Mouse (Mus musculus) MEL (cell line): ENCODE results near the gene Pgbd5. TPM values are rescaled to one million over a fixed set of nuclear protein-coding genes. Genes with fewer than 3 reads are reported as not detected.

Experiments
- DNase-seq: peaks from one replicate; pipeline ENCODE4 v3.0.0; 2011; ENCODE audit warnings: low read depth, low spot score
- H3K27ac ChIP-seq: 2 replicates; pipeline ENCODE4 v1.5.1; 2012; ENCODE audit warnings: low read depth, mild to moderate bottlenecking, control low read depth, low read length, moderate library complexity; ENCODE audit not compliant: control insufficient read depth
- H3K27me3 ChIP-seq, 2 experiments: fragments of 150-350 bp in 1 of 2; sonication (generic) in 1 of 2; 2 replicates each; pipeline ENCODE4 v1.6.1; 2012; ENCODE audit warnings: low read length in 2 of 2, mild to moderate bottlenecking in 2 of 2, improper control_type of control experiment in 1 of 2, moderate library complexity in 1 of 2; ENCODE audit not compliant: insufficient read depth in 2 of 2, control insufficient read depth in 1 of 2
- H3K36me3 ChIP-seq, 2 experiments: 2 replicates each; pipeline ENCODE4 v1.6.1; 2012 to 2014; ENCODE audit warnings: low read length in 2 of 2, improper control_type of control experiment in 1 of 2, inconsistent platforms in 1 of 2, mild to moderate bottlenecking in 1 of 2; ENCODE audit not compliant: insufficient read depth in 2 of 2, control insufficient read depth in 1 of 2
- H3K4me1 ChIP-seq, 2 experiments: fragments of 150-350 bp in 1 of 2; sonication (generic) in 1 of 2; 2 replicates each; pipeline ENCODE4 v1.6.1; 2012; ENCODE audit warnings: low read length in 2 of 2, improper control_type of control experiment in 1 of 2, mild to moderate bottlenecking in 1 of 2; ENCODE audit not compliant: insufficient read depth in 2 of 2, control insufficient read depth in 1 of 2
- H3K4me3 ChIP-seq, 2 experiments: fragments of 150-350 bp in 1 of 2; sonication (generic) in 1 of 2; 2 replicates each; pipeline ENCODE4 v1.5.1; 2012; ENCODE audit warnings: low read depth in 2 of 2, low read length in 2 of 2, mild to moderate bottlenecking in 2 of 2, moderate library complexity in 2 of 2, control low read depth in 1 of 2, improper control_type of control experiment in 1 of 2; ENCODE audit not compliant: control insufficient read depth in 1 of 2, insufficient read depth in 1 of 2
- H3K79me2 ChIP-seq: 2 replicates; pipeline ENCODE4 v1.6.1; 2012; ENCODE audit warnings: mild to moderate bottlenecking, low read length, moderate library complexity; ENCODE audit not compliant: control insufficient read depth, poor library complexity, insufficient read depth
- H3K9ac ChIP-seq: 2 replicates; pipeline ENCODE4 v1.6.1; 2012; ENCODE audit warnings: low read depth, mild to moderate bottlenecking, control low read depth, low read length, moderate library complexity; ENCODE audit not compliant: control insufficient read depth, poor library complexity, severe bottlenecking
- H3K9me3 ChIP-seq: fragments of 150-350 bp; sonication (generic); replicated peaks from 2 replicates; pipeline ENCODE4 v1.6.1; 2012; ENCODE audit warnings: mild to moderate bottlenecking, low read length, improper control_type of control experiment, moderate library complexity; ENCODE audit not compliant: insufficient read depth
- BHLHE40 ChIP-seq: IDR thresholded peaks from 2 replicates; pipeline ENCODE4 v1.6.1; 2012; ENCODE audit warnings: low read depth, mild to moderate bottlenecking, inconsistent platforms, low read length, improper control_type of control experiment, borderline replicate concordance
- CTCF ChIP-seq, 3 experiments: IDR thresholded peaks in 2 of 3; conservative IDR thresholded peaks in 1 of 3; 2 replicates each; pipeline ENCODE4 v1.5.1; 2011 to 2012; ENCODE audit warnings: low read length in 3 of 3, low read depth in 2 of 3, mild to moderate bottlenecking in 2 of 3, improper control_type of control experiment in 1 of 3, inconsistent platforms in 1 of 3, mixed read lengths in 1 of 3, moderate library complexity in 1 of 3; ENCODE audit not compliant: control insufficient read depth in 1 of 3, insufficient read depth in 1 of 3, poor library complexity in 1 of 3, severe bottlenecking in 1 of 3
- E2F4 ChIP-seq: IDR thresholded peaks from 2 replicates; pipeline ENCODE4 v1.6.1; 2011; ENCODE audit warnings: low read depth, low read length, improper control_type of control experiment, borderline replicate concordance
- EP300 ChIP-seq, 2 experiments: IDR thresholded peaks; 2 replicates each; pipeline ENCODE4 v1.6.1; 2011; ENCODE audit warnings: improper control_type of control experiment in 2 of 2, low read length in 2 of 2, low read depth in 1 of 2, mild to moderate bottlenecking in 1 of 2
- ETS1 ChIP-seq: IDR thresholded peaks from 2 replicates; pipeline ENCODE4 v1.6.1; 2012; ENCODE audit warnings: low read depth, mild to moderate bottlenecking, inconsistent platforms, low read length, improper control_type of control experiment, moderate library complexity
- GATA1 ChIP-seq: IDR thresholded peaks from 2 replicates; pipeline ENCODE4 v1.6.1; 2011; ENCODE audit warnings: low read depth, low read length, improper control_type of control experiment
- MAFK ChIP-seq: IDR thresholded peaks from 2 replicates; pipeline ENCODE4 v1.6.1; 2011; ENCODE audit warnings: low read depth, mild to moderate bottlenecking, low read length, improper control_type of control experiment, borderline replicate concordance
- MEF2A ChIP-seq: IDR thresholded peaks from 2 replicates; pipeline ENCODE4 v1.6.1; 2014; ENCODE audit warnings: low read depth, mild to moderate bottlenecking, inconsistent platforms, low read length, improper control_type of control experiment; ENCODE audit not compliant: poor library complexity, insufficient replicate concordance, severe bottlenecking; ENCODE audit errors: extremely low read depth
- MYB ChIP-seq: IDR thresholded peaks from 2 replicates; pipeline ENCODE4 v1.6.1; 2011; ENCODE audit warnings: mild to moderate bottlenecking, low read depth, low read length, improper control_type of control experiment
- MYC ChIP-seq: IDR thresholded peaks from 2 replicates; pipeline ENCODE4 v1.6.1; 2011; ENCODE audit warnings: low read depth, mild to moderate bottlenecking, low read length, improper control_type of control experiment, moderate library complexity
- NELFE ChIP-seq: IDR thresholded peaks from 2 replicates; pipeline ENCODE4 v1.6.1; 2011; ENCODE audit warnings: low read depth, low read length, improper control_type of control experiment
- NRF1 ChIP-seq: IDR thresholded peaks from 2 replicates; pipeline ENCODE4 v1.6.1; 2014; ENCODE audit warnings: low read depth, mild to moderate bottlenecking, inconsistent platforms, low read length, improper control_type of control experiment, moderate library complexity; ENCODE audit not compliant: poor library complexity, insufficient read depth, severe bottlenecking
- RAD21 ChIP-seq: IDR thresholded peaks from 2 replicates; pipeline ENCODE4 v1.6.1; 2011; ENCODE audit warnings: mild to moderate bottlenecking, low read depth, low read length, improper control_type of control experiment
- RCOR1 ChIP-seq: IDR thresholded peaks from 2 replicates; pipeline ENCODE4 v1.6.1; 2012; ENCODE audit warnings: low read depth, mild to moderate bottlenecking, inconsistent platforms, low read length, improper control_type of control experiment
- SMC3 ChIP-seq: IDR thresholded peaks from 2 replicates; pipeline ENCODE4 v1.6.1; 2011; ENCODE audit warnings: low read depth, low read length, improper control_type of control experiment
- TAL1 ChIP-seq: IDR thresholded peaks from 2 replicates; pipeline ENCODE4 v1.6.1; 2012; ENCODE audit warnings: mild to moderate bottlenecking, inconsistent platforms, low read length, moderate library complexity, mixed read lengths
- TCF12 ChIP-seq: IDR thresholded peaks from 2 replicates; pipeline ENCODE4 v1.6.1; 2014; ENCODE audit warnings: low read depth, mild to moderate bottlenecking, inconsistent platforms, low read length, improper control_type of control experiment, moderate library complexity
- USF1 ChIP-seq: IDR thresholded peaks from 2 replicates; pipeline ENCODE4 v1.6.1; 2014; ENCODE audit warnings: low read depth, mild to moderate bottlenecking, inconsistent platforms, low read length, improper control_type of control experiment, moderate library complexity
- USF2 ChIP-seq, 2 experiments: IDR thresholded peaks; 2 replicates each; pipeline ENCODE4 v1.6.1; 2011 to 2012; ENCODE audit warnings: improper control_type of control experiment in 2 of 2, low read length in 2 of 2, borderline replicate concordance in 1 of 2, inconsistent platforms in 1 of 2, low read depth in 1 of 2, mild to moderate bottlenecking in 1 of 2; ENCODE audit not compliant: insufficient read depth in 1 of 2
- ZC3H11A ChIP-seq: IDR thresholded peaks from 2 replicates; pipeline ENCODE4 v1.6.1; 2012; ENCODE audit warnings: low read depth, mild to moderate bottlenecking, inconsistent platforms, low read length, improper control_type of control experiment
- ZNF384 ChIP-seq: IDR thresholded peaks from 2 replicates; pipeline ENCODE4 v1.6.1; 2012; ENCODE audit warnings: low read depth, mild to moderate bottlenecking, inconsistent platforms, low read length, improper control_type of control experiment
- polyA plus RNA-seq, 2 experiments: library from polyadenylated mRNA; stranded (reverse) in 1 of 2; unstranded in 1 of 2; fragments of >175 nt in 1 of 2; fragments of >200 nt in 1 of 2; gene quantifications; 2 replicates each; pipeline versions ENCODE4 v1.2.1 to v1.2.4; 2012; ENCODE audit warnings: low replicate concordance in 2 of 2, low read depth in 1 of 2; ENCODE audit not compliant: insufficient read length in 2 of 2, insufficient read depth in 1 of 2, missing spikeins in 1 of 2
- total RNA-seq: library from RNA; depleted of rRNA; stranded (reverse); fragments of 300-350 nt; gene quantifications from 2 replicates; pipeline ENCODE4 v1.2.3, GENCODE M21; 2012

The Pgbd5 gene
- total and polyA plus RNA-seq, 3 experiments = not detected

- Histone ChIP-seq H3K27me3 (no peaks in the 10 kb centered on the region), H3K9me3 (no peaks in the 10 kb centered on the region), H3K27ac (no peak overlapping the region), H3K36me3 (no peaks in the 10 kb centered on the region), H3K9ac (no peak overlapping the region), H3K4me1 (no peaks in the 10 kb centered on the region), H3K4me3 (no peak overlapping the region), H3K79me2 (no peaks in the 10 kb centered on the region)
- DNase-seq = no peak
- TF ChIP-seq TCF12 (no peak), RCOR1 (no peak), EP300 (IDR thresholded peaks at IDR 0.05; ENCODE audit: low read depth in 1 of 2, low read length in 2 of 2) (no peak), MEF2A (no peak), NRF1 (no peak), USF1 (no peak), USF2 (IDR thresholded peaks at IDR 0.05; ENCODE audit: borderline replicate concordance in 1 of 2, insufficient read depth in 1 of 2, low read depth in 1 of 2, low read length in 2 of 2) (no peak)
Observed at GRCm38 (mm10) chr8:124351636-124352035, 87.8 kb downstream of the Pgbd5 start.

- Histone ChIP-seq H3K4me3 (no peak overlapping the region), H3K79me2 (no peaks in the 10 kb centered on the region)
- peak; percentile 57 for DNase-seq
Observed at GRCm38 (mm10) chr8:124349663-124350062, 89.8 kb downstream of the Pgbd5 start.

More at GRCm38 (mm10) chr8:124349663-124350062, 89.8 kb downstream of the Pgbd5 start:
- H3K9ac ChIP-seq = no peak overlapping the region
- H3K9me3 ChIP-seq = no peaks in the 10 kb centered on the region
- H3K27ac ChIP-seq = no peak overlapping the region
- H3K27me3 ChIP-seq = no peaks in the 10 kb centered on the region
- no peaks in the 10 kb centered on the region for H3K4me1 ChIP-seq
- TF ChIP-seq BHLHE40 (no peak), ZC3H11A (peak; percentile 84), SMC3 (peak; percentile 89), ZNF384 (0 out of 2 replicates have a peak, but pooled peaks have one; percentile 6), E2F4 (no peak), MAFK (no peak), TAL1 (no peak), USF1 (no peak), RCOR1 (no peak), MYC (no peak), GATA1 (no peak), NELFE (no peak), USF2 (IDR thresholded peaks at IDR 0.05; ENCODE audit: borderline replicate concordance in 1 of 2, insufficient read depth in 1 of 2, low read depth in 1 of 2, low read length in 2 of 2) (no peak), ETS1 (no peak), CTCF (IDR thresholded peaks at IDR 0.05 in 2 of 3, conservative IDR thresholded peaks at IDR 0.05 in 1 of 3; ENCODE audit: control insufficient read depth in 1 of 3, insufficient read depth in 1 of 3, low read depth in 2 of 3, low read length in 3 of 3, poor library complexity in 1 of 3, severe bottlenecking in 1 of 3) (peak; percentile 90 to 95 (median 92)), RAD21 (peak; percentile 96), MYB (no peak)
- no peaks in the 10 kb centered on the region for H3K36me3 ChIP-seq
